Mouse (Mus musculus) embryonic facial prominence, embryonic 12.5 days (tissue): ENCODE results near the gene Rgma. TPM values are rescaled to one million over a fixed set of nuclear protein-coding genes. Genes with fewer than 3 reads are reported as not detected.
A peak's percentile ranks its signal among the peaks of the same experiment; 100 is the strongest.

Source experiments
- ATAC-seq: fragments of 200-750 bp; cut with Nextera tagmentation; 2 replicates; pipeline ENCODE4 v1.8.0; 2017; ENCODE audit not compliant: insufficient number of reproducible peaks, insufficient read depth, low FRiP score, low TSS enrichment
- H3K27ac ChIP-seq: fragments of 300-500 bp; sonication (generic); 2 replicates; pipeline ENCODE4 v1.5.1; 2016; ENCODE audit warnings: mild to moderate bottlenecking
- H3K27me3 ChIP-seq: fragments of 300-500 bp; sonication (generic); 2 replicates; pipeline ENCODE4 v1.6.1; 2016; ENCODE audit warnings: mild to moderate bottlenecking, moderate library complexity
- H3K36me3 ChIP-seq: fragments of 300-500 bp; sonication (generic); 2 replicates; pipeline ENCODE4 v1.6.1; 2016; ENCODE audit warnings: mild to moderate bottlenecking
- H3K4me1 ChIP-seq: fragments of 300-500 bp; sonication (generic); 2 replicates; pipeline ENCODE4 v1.6.1; 2016
- H3K4me2 ChIP-seq: fragments of 300-500 bp; sonication (generic); replicated peaks from 2 replicates; pipeline ENCODE4 v1.6.1; 2016; ENCODE audit warnings: mild to moderate bottlenecking, moderate library complexity
- H3K4me3 ChIP-seq: fragments of 300-500 bp; sonication (generic); 2 replicates; pipeline ENCODE4 v1.5.1; 2016; ENCODE audit warnings: mild to moderate bottlenecking
- H3K9ac ChIP-seq: fragments of 300-500 bp; sonication (generic); 2 replicates; pipeline ENCODE4 v1.6.1; 2016; ENCODE audit warnings: mild to moderate bottlenecking, moderate library complexity
- H3K9me3 ChIP-seq: fragments of 300-500 bp; sonication (generic); 2 replicates; pipeline ENCODE4 v1.6.1; 2016; ENCODE audit warnings: mild to moderate bottlenecking, moderate library complexity
- WGBS: fragments of 180-500 bp; shearing (Covaris S2); methylation state at CpG from one replicate; pipeline ENCODE4 v1.1.7; 2016; 5-methylcytosine and 5-hydroxymethylcytosine counted together
- polyA plus RNA-seq: library from polyadenylated mRNA; unstranded; fragments of >200 nt; fragmentation: Nextera tagmentation; extraction: Ambion mirVana; gene quantifications from 2 replicates; pipeline ENCODE4 v1.2.1, GENCODE M21; 2016

The Rgma gene
- polyA plus RNA-seq, 1 experiment from 2014 or later: 24.3 TPM

- H3K27me3 ChIP-seq: no peaks in the 10 kb centered on the region
- peak overlapping the region; percentile 85 for H3K4me3 ChIP-seq
- H3K9me3 ChIP-seq: no peaks in the 10 kb centered on the region
- peak overlapping the region; percentile 91 for H3K9ac ChIP-seq
- peak overlapping the region; percentile 99 for H3K27ac ChIP-seq
- ATAC-seq: peak; percentile 45
- under 1% methylated on average over 39 of the region's 39 CpGs for WGBS
- H3K4me2 ChIP-seq: peak overlapping the region; percentile 71
- peaks cover 37% of the 10 kb centered on the region for H3K4me1 ChIP-seq
- peaks cover 4% of the 10 kb centered on the region; the same call in 1 of the 2 replicates for H3K36me3 ChIP-seq
Measured at GRCm38 (mm10) chr7:73391518-73392321, 16.4 kb downstream of the Rgma start.

- H3K9ac ChIP-seq: peak overlapping the region; percentile 91
- H3K27ac ChIP-seq: peak overlapping the region; percentile 99
- ATAC-seq: no peak
- H3K27me3 ChIP-seq: no peaks in the 10 kb centered on the region
- H3K36me3 ChIP-seq: peaks cover 4% of the 10 kb centered on the region; the same call in 1 of the 2 replicates
- H3K4me1 ChIP-seq: peaks cover 40% of the 10 kb centered on the region
- H3K4me2 ChIP-seq: peak overlapping the region; percentile 71
- H3K4me3 ChIP-seq: peak overlapping the region; percentile 85
- WGBS: 1% methylated on average over 9 of the region's 9 CpGs
- H3K9me3 ChIP-seq: no peaks in the 10 kb centered on the region
Measured at GRCm38 (mm10) chr7:73392359-73392758, 17.1 kb downstream of the Rgma start.

- H3K4me3 ChIP-seq: peak overlapping the region; percentile 85
- 21% methylated on average over 9 of the region's 9 CpGs for WGBS
- H3K9me3 ChIP-seq: no peaks in the 10 kb centered on the region
- H3K4me1 ChIP-seq: peaks cover 51% of the 10 kb centered on the region
- ATAC-seq: no peak
- H3K4me2 ChIP-seq: peak overlapping the region; percentile 71
- peaks cover 7% of the 10 kb centered on the region; the same call in 1 of the 2 replicates for H3K36me3 ChIP-seq
- H3K27ac ChIP-seq: peak overlapping the region; percentile 48; the same call in 1 of the 2 replicates
- H3K27me3 ChIP-seq: no peaks in the 10 kb centered on the region
- peak overlapping the region; percentile 91 for H3K9ac ChIP-seq
Measured at GRCm38 (mm10) chr7:73393307-73394012, 18.2 kb downstream of the Rgma start.

GRCm38 (mm10) chr7:73394013-73394409, 18.7 kb downstream of the Rgma start:
- no peak for ATAC-seq
- Histone ChIP-seq H3K4me3 (peak overlapping the region; percentile 85), H3K27me3 (no peaks in the 10 kb centered on the region), H3K9me3 (no peaks in the 10 kb centered on the region), H3K27ac (0 out of 2 replicates have a peak overlapping the region, but pooled peaks have one; percentile 48), H3K4me2 (peak overlapping the region; percentile 71), H3K4me1 (peaks cover 56% of the 10 kb centered on the region), H3K9ac (peak overlapping the region; percentile 34), H3K36me3 (peaks cover 7% of the 10 kb centered on the region; the same call in 1 of the 2 replicates)
- WGBS: 33% methylated on average over 4 of the region's 4 CpGs

- no peak for ATAC-seq
- Histone ChIP-seq H3K9ac (no peak overlapping the region), H3K27ac (no peak overlapping the region), H3K27me3 (no peaks in the 10 kb centered on the region), H3K4me3 (no peak overlapping the region), H3K4me2 (peak overlapping the region; percentile 47), H3K9me3 (no peaks in the 10 kb centered on the region), H3K36me3 (peaks cover 11% of the 10 kb centered on the region; the same call in 1 of the 2 replicates), H3K4me1 (peaks cover 71% of the 10 kb centered on the region)
- 19% methylated on average over 11 of the region's 11 CpGs for WGBS
Measured at GRCm38 (mm10) chr7:73398319-73398718, 23.0 kb downstream of the Rgma start.

- no peaks in the 10 kb centered on the region for H3K27me3 ChIP-seq
- peak overlapping the region; percentile 51 for H3K27ac ChIP-seq
- H3K4me2 ChIP-seq: peak overlapping the region; percentile 47
- ATAC-seq: no peak
- H3K9ac ChIP-seq: peak overlapping the region; percentile 25; the same call in 1 of the 2 replicates
- WGBS: 13% methylated on average over 19 of the region's 19 CpGs
- H3K4me1 ChIP-seq: peaks cover 72% of the 10 kb centered on the region
- peak overlapping the region; percentile 17 for H3K4me3 ChIP-seq
- peaks cover 12% of the 10 kb centered on the region; the same call in 1 of the 2 replicates for H3K36me3 ChIP-seq
- no peaks in the 10 kb centered on the region for H3K9me3 ChIP-seq
Measured at GRCm38 (mm10) chr7:73398806-73399442, 23.6 kb downstream of the Rgma start.

- H3K4me3 ChIP-seq: peak overlapping the region; percentile 17
- H3K27ac ChIP-seq: peak overlapping the region; percentile 51
- H3K4me2 ChIP-seq: peak overlapping the region; percentile 47
- peaks cover 19% of the 10 kb centered on the region for H3K36me3 ChIP-seq
- no peaks in the 10 kb centered on the region for H3K9me3 ChIP-seq
- peak overlapping the region; percentile 25; the same call in 1 of the 2 replicates for H3K9ac ChIP-seq
- peaks cover 67% of the 10 kb centered on the region for H3K4me1 ChIP-seq
- H3K27me3 ChIP-seq: no peaks in the 10 kb centered on the region
- ATAC-seq: 0 out of 2 replicates have a peak, but pooled peaks have one; percentile 12
- WGBS: 2% methylated on average over 19 of the region's 19 CpGs
Measured at GRCm38 (mm10) chr7:73399501-73400044, 24.3 kb downstream of the Rgma start.

GRCm38 (mm10) chr7:73400051-73400916, 25.0 kb downstream of the Rgma start:
- Histone ChIP-seq H3K27me3 (no peaks in the 10 kb centered on the region), H3K9ac (no peak overlapping the region), H3K9me3 (no peaks in the 10 kb centered on the region), H3K36me3 (peaks cover 22% of the 10 kb centered on the region), H3K27ac (no peak overlapping the region), H3K4me2 (peak overlapping the region; percentile 47), H3K4me3 (peak overlapping the region; percentile 17), H3K4me1 (peaks cover 61% of the 10 kb centered on the region)
- 20% methylated on average over 20 of the region's 20 CpGs for WGBS
- no peak for ATAC-seq

- H3K4me2 ChIP-seq: no peak overlapping the region
- H3K9me3 ChIP-seq: no peaks in the 10 kb centered on the region; the same call in 1 of the 2 replicates
- no peak overlapping the region for H3K27ac ChIP-seq
- no peak overlapping the region for H3K4me3 ChIP-seq
- peaks cover 37% of the 10 kb centered on the region for H3K36me3 ChIP-seq
- 72% methylated on average over 2 of the region's 2 CpGs for WGBS
- H3K4me1 ChIP-seq: peaks cover 52% of the 10 kb centered on the region
- H3K9ac ChIP-seq: no peak overlapping the region
- no peaks in the 10 kb centered on the region for H3K27me3 ChIP-seq
- no peak for ATAC-seq
Measured at GRCm38 (mm10) chr7:73402106-73402505, 26.8 kb downstream of the Rgma start.

GRCm38 (mm10) chr7:73402671-73403070, 27.4 kb downstream of the Rgma start:
- no peak overlapping the region for H3K4me2 ChIP-seq
- peaks cover 39% of the 10 kb centered on the region for H3K36me3 ChIP-seq
- WGBS: 65% methylated on average over 1 of the region's 1 CpGs
- peaks cover 47% of the 10 kb centered on the region for H3K4me1 ChIP-seq
- no peak overlapping the region for H3K4me3 ChIP-seq
- H3K27ac ChIP-seq: no peak overlapping the region
- no peaks in the 10 kb centered on the region for H3K27me3 ChIP-seq
- no peak overlapping the region for H3K9ac ChIP-seq
- no peak for ATAC-seq
- no peaks in the 10 kb centered on the region; the same call in 1 of the 2 replicates for H3K9me3 ChIP-seq
